Mouse (Mus musculus) bone marrow macrophage, adult 2 months (primary cell): ENCODE results near the gene Teddm1b.

Experiments used
- CTCF ChIP-seq: IDR thresholded peaks from 2 replicates; pipeline ENCODE4 v1.5.1; 2012; ENCODE audit warnings: low read depth, mild to moderate bottlenecking, low read length, moderate library complexity
- POLR2A ChIP-seq: IDR thresholded peaks from 2 replicates; pipeline ENCODE4 v1.6.1; 2012; ENCODE audit warnings: mild to moderate bottlenecking, low read depth, low read length, borderline replicate concordance

DNA sequence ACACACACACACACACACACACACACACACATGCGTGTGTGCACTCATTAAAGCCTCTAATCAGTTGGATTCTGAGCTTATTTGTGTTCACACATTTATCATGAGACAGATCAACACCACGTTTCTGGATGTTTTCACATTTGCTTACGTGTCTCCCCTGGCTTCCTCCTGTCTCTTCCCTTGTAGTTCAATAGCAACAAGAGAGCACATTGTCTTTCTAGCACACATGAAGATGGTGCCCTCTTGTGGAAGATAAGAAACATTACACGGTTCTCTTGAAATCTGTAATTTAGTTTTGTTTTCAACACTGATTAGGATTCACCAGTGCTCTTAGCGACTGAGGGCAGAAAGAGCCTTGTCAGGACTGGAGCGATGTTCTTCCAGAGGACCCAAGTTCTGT is 27.3 kb upstream of the Teddm1b start:
- TF ChIP-seq CTCF (no peak), POLR2A (no peak)
